Mouse (Mus musculus) CH12.LX (cell line): ENCODE results near the gene Dnm1. TPM values are rescaled to one million over a fixed set of nuclear protein-coding genes. Genes with fewer than 3 reads are reported as not detected.

Experiments
- DNase-seq: peaks from one replicate; pipeline ENCODE4 v3.0.0-alpha.2; 2013; ENCODE audit errors: extremely low read depth
- H3K27ac ChIP-seq: 2 replicates; pipeline ENCODE4 v1.5.1; 2012; ENCODE audit warnings: low read depth, mild to moderate bottlenecking, control low read depth, moderate library complexity; ENCODE audit not compliant: insufficient read depth
- H3K27me3 ChIP-seq: replicated peaks from 2 replicates; pipeline ENCODE3; 2012; ENCODE audit warnings: inconsistent platforms
- H3K36me3 ChIP-seq, 2 experiments: replicated peaks in 1 of 2; 2 replicates each; pipeline versions ENCODE3 to v1.6.1; 2012; ENCODE audit warnings: inconsistent platforms in 1 of 2, low read length in 1 of 2, mild to moderate bottlenecking in 1 of 2, mixed read lengths in 1 of 2, moderate library complexity in 1 of 2; ENCODE audit not compliant: control insufficient read depth in 1 of 2, insufficient read depth in 1 of 2
- H3K4me1 ChIP-seq, 2 experiments: 2 replicates each; pipeline ENCODE4 v1.6.1; 2012; ENCODE audit warnings: inconsistent platforms in 1 of 2, moderate library complexity in 1 of 2; ENCODE audit not compliant: insufficient read depth in 2 of 2, control insufficient read depth in 1 of 2
- H3K4me2 ChIP-seq: 2 replicates; pipeline ENCODE4 v1.6.1; 2012; ENCODE audit warnings: low read depth, mild to moderate bottlenecking, control low read depth; ENCODE audit not compliant: poor library complexity, insufficient read depth, severe bottlenecking
- H3K4me3 ChIP-seq, 3 experiments: fragments of 150-350 bp in 1 of 3; sonication (generic) in 1 of 3; replicated peaks in 1 of 3; 2 replicates each; pipeline versions ENCODE3 to v1.5.1; 2011 to 2012; ENCODE audit warnings: low read depth in 2 of 3, low read length in 2 of 3, mild to moderate bottlenecking in 2 of 3, moderate library complexity in 2 of 3, control low read depth in 1 of 3, improper control_type of control experiment in 1 of 3, inconsistent platforms in 1 of 3, mixed read lengths in 1 of 3; ENCODE audit not compliant: poor library complexity in 1 of 3
- H3K79me2 ChIP-seq: replicated peaks from 2 replicates; pipeline ENCODE4 v1.6.1; 2012; ENCODE audit warnings: mild to moderate bottlenecking, moderate library complexity; ENCODE audit not compliant: control insufficient read depth, poor library complexity, insufficient read depth, severe bottlenecking; ENCODE audit errors: extremely low read depth
- H3K9ac ChIP-seq: 2 replicates; pipeline ENCODE4 v1.6.1; 2012; ENCODE audit warnings: low read depth, mild to moderate bottlenecking, control low read depth, moderate library complexity; ENCODE audit not compliant: insufficient read depth
- H3K9me3 ChIP-seq: replicated peaks from 2 replicates; pipeline ENCODE3; 2012; ENCODE audit warnings: low read length, inconsistent platforms, mixed read lengths
- CHD1 ChIP-seq: IDR thresholded peaks from 2 replicates; pipeline ENCODE4 v1.6.1; 2012; ENCODE audit warnings: low read depth, low read length, improper control_type of control experiment, inconsistent platforms
- CHD2 ChIP-seq: IDR thresholded peaks from 2 replicates; pipeline ENCODE4 v1.6.1; 2011; ENCODE audit warnings: low read length, improper control_type of control experiment
- CTCF ChIP-seq, 2 experiments: IDR thresholded peaks in 1 of 2; conservative IDR thresholded peaks in 1 of 2; 2 replicates each; pipeline ENCODE4 v1.5.1; 2011 to 2012; ENCODE audit warnings: low read depth in 2 of 2, low read length in 2 of 2, improper control_type of control experiment in 1 of 2, inconsistent platforms in 1 of 2, mild to moderate bottlenecking in 1 of 2, moderate library complexity in 1 of 2
- HCFC1 ChIP-seq: IDR thresholded peaks from 2 replicates; pipeline ENCODE4 v1.6.1; 2012; ENCODE audit warnings: low read depth, mild to moderate bottlenecking, inconsistent platforms, low read length, improper control_type of control experiment
- JUND ChIP-seq: conservative IDR thresholded peaks from 2 replicates; pipeline ENCODE4 v1.6.1; 2011; ENCODE audit warnings: low read depth, low read length, improper control_type of control experiment
- MAZ ChIP-seq: IDR thresholded peaks from 2 replicates; pipeline ENCODE4 v1.6.1; 2012; ENCODE audit warnings: low read depth, mild to moderate bottlenecking, inconsistent platforms, low read length, improper control_type of control experiment, moderate library complexity
- MYC ChIP-seq: IDR thresholded peaks from 2 replicates; pipeline ENCODE4 v1.6.1; 2011; ENCODE audit warnings: low read depth, mild to moderate bottlenecking, improper control_type of control experiment, low read length
- PAX5 ChIP-seq: IDR thresholded peaks from 2 replicates; pipeline ENCODE4 v1.6.1; 2012; ENCODE audit warnings: low read length, inconsistent platforms, mixed read lengths
- RAD21 ChIP-seq: IDR thresholded peaks from 2 replicates; pipeline ENCODE4 v1.6.1; 2011; ENCODE audit warnings: low read depth, mild to moderate bottlenecking, low read length, improper control_type of control experiment, moderate library complexity
- SIN3A ChIP-seq: IDR thresholded peaks from 2 replicates; pipeline ENCODE4 v1.6.1; 2012; ENCODE audit warnings: low read length, improper control_type of control experiment, inconsistent platforms
- dilution Hi-C: fragments of 300-500 bp; cut with MboI; formaldehyde crosslinking; loops from 2 replicates; pipeline ENCODE4 v1.14.3; 2020; ENCODE audit warnings: low sequenced_read_pairs; ENCODE audit not compliant: extremely low pct_unique_long_range_greater_than_20kb, extremely low pct_ligation_motif_present
- in situ Hi-C: fragments of 300-500 bp; cut with MboI; formaldehyde crosslinking; loops from 3 replicates; pipeline ENCODE4 v1.14.3; 2019; ENCODE audit warnings: low sequenced_read_pairs, low pct_ligation_motif_present, low pct_unique_long_range_greater_than_20kb, mixed read lengths
- polyA plus RNA-seq: library from polyadenylated mRNA; unstranded; fragments of >175 nt; gene quantifications from 2 replicates; pipeline ENCODE4 v1.2.1, GENCODE M21; 2012; ENCODE audit warnings: low read depth; ENCODE audit not compliant: insufficient read length
- total RNA-seq, 2 experiments: library from RNA; depleted of rRNA; stranded (reverse); fragments of 300-350 nt in 1 of 2; fragments of >200 nt in 1 of 2; gene quantifications; 2 replicates each; pipeline ENCODE4 v1.2.3; 2012 to 2014

The Dnm1 gene
- total and polyA plus RNA-seq, 3 experiments, result 0.25 TPM; not detected in 2

DNA sequence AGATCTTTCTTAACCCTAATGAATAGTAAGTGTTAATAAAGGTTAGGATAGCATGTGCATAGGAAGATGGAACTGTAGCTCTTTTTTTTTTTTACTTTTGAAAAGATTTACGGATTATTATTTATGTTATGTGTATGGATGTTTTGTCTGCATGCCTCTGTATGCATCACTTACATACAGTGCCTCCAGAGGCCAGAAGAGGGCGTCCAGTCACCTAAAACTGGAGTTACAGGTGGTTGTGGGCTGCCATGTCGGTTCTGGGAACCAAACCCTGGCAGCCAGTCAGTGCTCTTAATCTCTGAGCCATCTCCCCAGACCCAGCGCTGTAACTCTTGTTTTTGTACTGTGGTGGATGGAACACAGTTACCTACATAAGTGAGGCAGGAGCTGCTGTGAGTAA, 28.8 kb downstream of the Dnm1 start:
- dilution Hi-C loops, result no loop called here

DNA sequence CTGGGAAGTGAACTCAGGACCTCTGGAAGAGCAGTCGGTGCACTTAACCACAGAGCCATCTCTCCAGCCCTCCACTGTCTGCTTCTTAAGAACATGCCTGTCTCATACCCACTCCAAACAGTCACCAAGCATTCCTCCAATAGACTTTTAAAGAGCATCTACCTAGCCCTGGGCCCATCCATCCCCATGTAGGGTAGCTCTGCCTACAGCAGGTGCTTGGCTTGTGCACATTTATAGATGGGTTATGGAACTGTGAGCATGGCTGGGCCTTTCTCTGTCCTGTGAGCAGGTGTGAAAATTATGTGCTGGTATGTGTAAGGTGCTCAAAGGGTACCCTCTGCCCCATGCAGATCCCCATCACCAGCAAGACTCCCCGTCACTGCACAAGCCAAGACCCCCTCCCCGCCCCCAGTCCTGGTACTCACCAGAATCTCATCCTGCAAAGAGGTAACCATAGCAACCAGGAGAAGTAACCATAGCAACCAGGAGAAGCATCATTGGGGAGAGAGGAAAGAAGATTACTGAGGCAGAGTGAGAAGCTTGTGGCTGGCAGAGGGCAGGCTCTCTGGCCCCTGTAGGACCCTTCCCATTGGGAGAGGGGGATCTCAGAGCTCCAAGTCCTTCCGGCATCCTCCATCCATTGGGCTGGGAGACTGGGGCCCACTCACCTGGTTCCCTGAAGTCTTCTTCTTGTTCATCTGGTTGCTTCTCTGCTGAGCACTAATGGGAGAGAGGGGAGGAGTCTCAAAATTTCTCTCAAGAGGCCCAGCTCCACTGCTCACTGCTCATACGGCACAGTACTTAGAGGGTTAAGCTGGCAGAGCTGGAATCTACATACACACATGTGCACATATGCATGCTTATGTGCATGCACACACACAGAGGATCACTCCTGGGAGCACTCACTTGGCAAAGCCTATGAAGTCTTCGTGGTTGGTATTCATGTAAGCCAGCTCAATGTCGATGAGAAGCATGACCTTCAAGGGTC, 30.1 kb downstream of the Dnm1 start:
- dilution Hi-C loops (no loop called here), in situ Hi-C loops (no loop called here)
- no peaks in the 10 kb centered on the region for H3K36me3 ChIP-seq
- peaks cover 3% of the 10 kb centered on the region for H3K9me3 ChIP-seq
- H3K27me3 ChIP-seq, result peaks cover 79% of the 10 kb centered on the region
- DNase-seq, result no peak
- H3K27ac ChIP-seq, result no peak overlapping the region
- peaks cover 0 to 4% of the 10 kb centered on the region in 2 experiments; a peak in 2 of 4 replicates for H3K4me1 ChIP-seq
- no peak overlapping the region for H3K4me2 ChIP-seq
- TF ChIP-seq MAZ (no peak), CHD1 (no peak), PAX5 (no peak), CHD2 (no peak), MYC (no peak), HCFC1 (no peak), JUND (no peak), RAD21 (no peak)
- no peak overlapping the region for H3K4me3 ChIP-seq
- H3K79me2 ChIP-seq, result no peaks in the 10 kb centered on the region
- H3K9ac ChIP-seq, result no peak overlapping the region

More for the DNA sequence above, 28.8 kb downstream of the Dnm1 start:
- no peak overlapping the region for H3K27ac ChIP-seq
- H3K36me3 ChIP-seq, result no peaks in the 10 kb centered on the region
- H3K9me3 ChIP-seq, result peaks cover 3% of the 10 kb centered on the region
- in situ Hi-C loops, result no loop called here
- H3K4me3 ChIP-seq, result no peak overlapping the region
- H3K9ac ChIP-seq, result no peak overlapping the region
- no peaks in the 10 kb centered on the region for H3K79me2 ChIP-seq
- H3K4me1 ChIP-seq, result no peaks in the 10 kb centered on the region
- no peak for DNase-seq
- TF ChIP-seq HCFC1 (no peak), CTCF (conservative IDR thresholded peaks at IDR 0.05 in 1 of 2, IDR thresholded peaks at IDR 0.05 in 1 of 2; ENCODE audit: low read depth in 2 of 2, low read length in 2 of 2) (peak in 1 of 2 experiments; percentile 16; a peak in 1 of 4 replicates)
- H3K4me2 ChIP-seq, result no peak overlapping the region
- peaks cover 85% of the 10 kb centered on the region for H3K27me3 ChIP-seq

DNA sequence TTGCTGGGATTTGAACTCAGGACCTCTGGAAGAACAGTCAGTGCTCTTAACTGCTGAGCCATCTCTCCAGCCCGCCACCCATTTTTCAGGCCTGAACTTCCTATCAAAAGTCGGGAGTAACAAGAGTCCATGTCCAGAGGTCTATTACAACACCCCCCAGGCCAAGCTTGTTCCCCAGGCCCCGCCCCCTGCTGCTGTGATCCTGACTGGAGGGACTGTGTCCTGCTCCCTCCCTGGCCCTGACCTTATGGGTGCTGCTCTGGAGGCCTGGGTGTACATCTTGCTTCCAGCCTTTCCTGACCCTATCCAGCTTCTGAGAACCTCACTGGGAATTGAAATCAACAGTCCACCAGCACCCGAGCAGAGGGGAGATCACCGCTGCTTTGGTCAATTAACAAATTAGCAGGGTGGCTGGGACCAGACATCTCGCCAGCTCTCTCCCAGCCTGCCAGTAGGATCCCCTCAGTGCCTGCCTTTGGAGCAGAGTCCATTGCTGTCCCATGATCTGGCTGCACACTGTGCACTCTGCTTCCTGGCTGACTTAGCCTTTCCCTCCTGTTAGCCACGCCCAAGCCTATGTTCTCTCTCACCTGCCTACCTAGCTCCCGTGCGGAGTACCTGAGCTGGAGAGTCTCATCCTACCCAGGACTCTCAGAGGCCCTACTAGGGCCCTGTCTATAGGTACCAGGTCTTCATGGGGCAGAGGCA, 31.4 kb downstream of the Dnm1 start:
- Histone ChIP-seq H3K4me2 (no peak overlapping the region), H3K9me3 (peaks cover 3% of the 10 kb centered on the region), H3K4me1 (peaks cover 0 to 13% of the 10 kb centered on the region in 2 experiments; a peak in 2 of 4 replicates), H3K27me3 (peaks cover 79% of the 10 kb centered on the region), H3K4me3 (no peak overlapping the region), H3K36me3 (no peaks in the 10 kb centered on the region), H3K27ac (no peak overlapping the region), H3K9ac (no peak overlapping the region), H3K79me2 (no peaks in the 10 kb centered on the region)
- DNase-seq, result no peak
- in situ Hi-C loops, result no loop called here
- dilution Hi-C loops, result no loop called here
- no peak for TF ChIP-seq SIN3A
